Mouse (Mus musculus) CH12.LX (cell line): Measurements from ENCODE around the gene Upf1. TPM values are rescaled to one million over a fixed set of nuclear protein-coding genes. Genes with fewer than 3 reads are reported as not detected.

ENCODE experiments used
- DNase-seq: peaks from one replicate; pipeline ENCODE4 v3.0.0-alpha.2; 2013; ENCODE audit errors: extremely low read depth
- H3K27ac ChIP-seq: 2 replicates; pipeline ENCODE4 v1.5.1; 2012; ENCODE audit warnings: low read depth, mild to moderate bottlenecking, control low read depth, moderate library complexity; ENCODE audit not compliant: insufficient read depth
- H3K27me3 ChIP-seq: replicated peaks from 2 replicates; pipeline ENCODE3; 2012; ENCODE audit warnings: inconsistent platforms
- H3K36me3 ChIP-seq, 2 experiments: replicated peaks in 1 of 2; 2 replicates each; pipeline versions ENCODE3 to v1.6.1; 2012; ENCODE audit warnings: inconsistent platforms in 1 of 2, low read length in 1 of 2, mild to moderate bottlenecking in 1 of 2, mixed read lengths in 1 of 2, moderate library complexity in 1 of 2; ENCODE audit not compliant: control insufficient read depth in 1 of 2, insufficient read depth in 1 of 2
- H3K4me1 ChIP-seq, 2 experiments: 2 replicates each; pipeline ENCODE4 v1.6.1; 2012; ENCODE audit warnings: inconsistent platforms in 1 of 2, moderate library complexity in 1 of 2; ENCODE audit not compliant: insufficient read depth in 2 of 2, control insufficient read depth in 1 of 2
- H3K4me2 ChIP-seq: 2 replicates; pipeline ENCODE4 v1.6.1; 2012; ENCODE audit warnings: low read depth, mild to moderate bottlenecking, control low read depth; ENCODE audit not compliant: poor library complexity, insufficient read depth, severe bottlenecking
- H3K4me3 ChIP-seq, 3 experiments: fragments of 150-350 bp in 1 of 3; sonication (generic) in 1 of 3; replicated peaks in 1 of 3; 2 replicates each; pipeline versions ENCODE3 to v1.5.1; 2011 to 2012; ENCODE audit warnings: low read depth in 2 of 3, low read length in 2 of 3, mild to moderate bottlenecking in 2 of 3, moderate library complexity in 2 of 3, control low read depth in 1 of 3, improper control_type of control experiment in 1 of 3, inconsistent platforms in 1 of 3, mixed read lengths in 1 of 3; ENCODE audit not compliant: poor library complexity in 1 of 3
- H3K79me2 ChIP-seq: replicated peaks from 2 replicates; pipeline ENCODE4 v1.6.1; 2012; ENCODE audit warnings: mild to moderate bottlenecking, moderate library complexity; ENCODE audit not compliant: control insufficient read depth, poor library complexity, insufficient read depth, severe bottlenecking; ENCODE audit errors: extremely low read depth
- H3K9ac ChIP-seq: 2 replicates; pipeline ENCODE4 v1.6.1; 2012; ENCODE audit warnings: low read depth, mild to moderate bottlenecking, control low read depth, moderate library complexity; ENCODE audit not compliant: insufficient read depth
- H3K9me3 ChIP-seq: replicated peaks from 2 replicates; pipeline ENCODE3; 2012; ENCODE audit warnings: low read length, inconsistent platforms, mixed read lengths
- CTCF ChIP-seq, 2 experiments: IDR thresholded peaks in 1 of 2; conservative IDR thresholded peaks in 1 of 2; 2 replicates each; pipeline ENCODE4 v1.5.1; 2011 to 2012; ENCODE audit warnings: low read depth in 2 of 2, low read length in 2 of 2, improper control_type of control experiment in 1 of 2, inconsistent platforms in 1 of 2, mild to moderate bottlenecking in 1 of 2, moderate library complexity in 1 of 2
- E2F4 ChIP-seq: IDR thresholded peaks from 2 replicates; pipeline ENCODE4 v1.6.1; 2011; ENCODE audit warnings: low read depth, low read length, improper control_type of control experiment; ENCODE audit not compliant: insufficient replicate concordance
- ELF1 ChIP-seq: IDR thresholded peaks from 2 replicates; pipeline ENCODE4 v1.6.1; 2014; ENCODE audit warnings: low read depth, mild to moderate bottlenecking, inconsistent platforms, low read length, improper control_type of control experiment
- ETS1 ChIP-seq: conservative IDR thresholded peaks from 2 replicates; pipeline ENCODE4 v1.6.1; 2012; ENCODE audit warnings: low read depth, mild to moderate bottlenecking, inconsistent platforms, low read length, improper control_type of control experiment, moderate library complexity
- HCFC1 ChIP-seq: IDR thresholded peaks from 2 replicates; pipeline ENCODE4 v1.6.1; 2012; ENCODE audit warnings: low read depth, mild to moderate bottlenecking, inconsistent platforms, low read length, improper control_type of control experiment
- IRF4 ChIP-seq: IDR thresholded peaks from 2 replicates; pipeline ENCODE4 v1.6.1; 2014; ENCODE audit warnings: low read depth, mild to moderate bottlenecking, inconsistent platforms, low read length, improper control_type of control experiment
- JUN ChIP-seq: IDR thresholded peaks from 2 replicates; pipeline ENCODE4 v1.6.1; 2011; ENCODE audit warnings: low read depth, mild to moderate bottlenecking, low read length, improper control_type of control experiment, moderate library complexity; ENCODE audit not compliant: insufficient read depth
- MAX ChIP-seq: IDR thresholded peaks from 2 replicates; pipeline ENCODE4 v1.6.1; 2011; ENCODE audit warnings: low read length, improper control_type of control experiment
- MEF2A ChIP-seq: IDR thresholded peaks from 2 replicates; pipeline ENCODE4 v1.6.1; 2014; ENCODE audit warnings: low read depth, mild to moderate bottlenecking, inconsistent platforms, low read length, improper control_type of control experiment, borderline replicate concordance
- NRF1 ChIP-seq: IDR thresholded peaks from 2 replicates; pipeline ENCODE4 v1.6.1; 2014; ENCODE audit warnings: low read depth, mild to moderate bottlenecking, inconsistent platforms, low read length, improper control_type of control experiment, moderate library complexity
- POLR2AphosphoS2 ChIP-seq: IDR thresholded peaks from 2 replicates; pipeline ENCODE4 v1.6.1; 2011; ENCODE audit warnings: low read depth, low read length, improper control_type of control experiment
- RAD21 ChIP-seq: IDR thresholded peaks from 2 replicates; pipeline ENCODE4 v1.6.1; 2011; ENCODE audit warnings: low read depth, mild to moderate bottlenecking, low read length, improper control_type of control experiment, moderate library complexity
- SIN3A ChIP-seq: IDR thresholded peaks from 2 replicates; pipeline ENCODE4 v1.6.1; 2012; ENCODE audit warnings: low read length, improper control_type of control experiment, inconsistent platforms
- UBTF ChIP-seq: IDR thresholded peaks from 2 replicates; pipeline ENCODE4 v1.6.1; 2012; ENCODE audit warnings: low read depth, mild to moderate bottlenecking, inconsistent platforms, low read length, improper control_type of control experiment, moderate library complexity
- ZC3H11A ChIP-seq: IDR thresholded peaks from 2 replicates; pipeline ENCODE4 v1.6.1; 2012; ENCODE audit warnings: low read depth, mild to moderate bottlenecking, inconsistent platforms, low read length, improper control_type of control experiment
- ZKSCAN1 ChIP-seq: IDR thresholded peaks from 2 replicates; pipeline ENCODE4 v1.6.1; 2012; ENCODE audit warnings: low read depth, inconsistent platforms, low read length, improper control_type of control experiment, borderline replicate concordance
- ZNF384 ChIP-seq: IDR thresholded peaks from 2 replicates; pipeline ENCODE4 v1.6.1; 2012; ENCODE audit warnings: low read depth, low read length, improper control_type of control experiment, inconsistent platforms
- dilution Hi-C: fragments of 300-500 bp; cut with MboI; formaldehyde crosslinking; loops from 2 replicates; pipeline ENCODE4 v1.14.3; 2020; ENCODE audit warnings: low sequenced_read_pairs; ENCODE audit not compliant: extremely low pct_unique_long_range_greater_than_20kb, extremely low pct_ligation_motif_present
- in situ Hi-C: fragments of 300-500 bp; cut with MboI; formaldehyde crosslinking; loops from 3 replicates; pipeline ENCODE4 v1.14.3; 2019; ENCODE audit warnings: low sequenced_read_pairs, low pct_ligation_motif_present, low pct_unique_long_range_greater_than_20kb, mixed read lengths
- polyA plus RNA-seq: library from polyadenylated mRNA; unstranded; fragments of >175 nt; gene quantifications from 2 replicates; pipeline ENCODE4 v1.2.1, GENCODE M21; 2012; ENCODE audit warnings: low read depth; ENCODE audit not compliant: insufficient read length
- total RNA-seq, 2 experiments: library from RNA; depleted of rRNA; stranded (reverse); fragments of 300-350 nt in 1 of 2; fragments of >200 nt in 1 of 2; gene quantifications; 2 replicates each; pipeline ENCODE4 v1.2.3; 2012 to 2014

The Upf1 gene
- total and polyA plus RNA-seq, 3 experiments: 27.0 to 44.4 (median 39.6) TPM

DNA sequence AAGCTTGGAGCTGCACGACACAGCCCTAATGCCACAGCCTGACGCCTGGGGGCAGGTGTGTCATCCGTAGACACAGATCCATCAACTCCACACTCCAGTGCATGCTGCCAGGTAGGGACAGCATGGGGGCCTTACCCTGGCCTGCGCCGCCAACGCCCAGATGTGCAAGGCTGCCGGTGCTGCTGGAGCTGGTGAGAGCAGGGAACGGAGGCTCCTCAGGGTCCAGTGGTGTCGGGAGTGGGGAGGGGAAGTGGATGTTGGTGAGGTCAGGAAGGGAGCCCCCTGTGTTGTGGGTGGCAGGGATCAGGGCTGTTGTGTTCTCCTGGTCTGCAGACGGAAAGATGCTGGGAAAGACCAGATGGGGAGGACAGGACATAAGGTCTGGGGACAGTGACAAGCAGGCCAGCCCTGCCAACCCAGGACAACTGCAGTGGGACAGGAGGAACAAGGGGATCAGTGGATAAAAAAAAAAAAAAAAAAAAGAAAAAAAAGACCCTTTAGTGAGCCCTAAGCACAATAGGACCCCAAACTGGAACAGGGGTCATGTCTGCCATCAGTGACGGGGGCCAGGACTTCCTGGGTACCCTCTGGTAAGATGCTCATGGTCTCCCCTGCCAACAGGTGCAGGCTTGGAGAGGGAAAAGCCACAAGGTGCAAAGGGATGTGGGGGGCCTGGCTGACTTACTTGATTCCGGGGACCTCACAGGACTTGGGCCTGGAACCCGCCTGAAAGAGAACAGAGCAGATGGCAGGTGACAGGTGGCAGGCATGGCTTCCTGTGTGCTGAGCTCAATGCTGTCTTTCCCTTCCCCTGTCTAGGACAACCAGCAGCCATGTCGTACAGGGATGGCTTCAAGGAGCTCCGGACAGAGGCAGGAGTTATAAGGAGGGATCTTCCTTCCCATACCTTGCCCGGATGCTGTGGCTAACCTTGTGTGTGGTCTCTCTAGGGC lies 44.8 kb upstream of the Upf1 start:
- H3K79me2 ChIP-seq: no peaks in the 10 kb centered on the region
- H3K9ac ChIP-seq: no peak overlapping the region
- no peaks in the 10 kb centered on the region for H3K4me1 ChIP-seq
- H3K27me3 ChIP-seq: no peaks in the 10 kb centered on the region
- no peak overlapping the region for H3K4me2 ChIP-seq
- H3K4me3 ChIP-seq: no peak overlapping the region
- no peak for TF ChIP-seq POLR2AphosphoS2
- TF ChIP-seq MEF2A: no peak
- H3K27ac ChIP-seq: no peak overlapping the region
- no peak for DNase-seq
- H3K36me3 ChIP-seq: peaks cover 0 to 50% of the 10 kb centered on the region in 2 experiments
- dilution Hi-C loops (no loop called here), in situ Hi-C loops (no loop called here)
- H3K9me3 ChIP-seq: no peaks in the 10 kb centered on the region

DNA sequence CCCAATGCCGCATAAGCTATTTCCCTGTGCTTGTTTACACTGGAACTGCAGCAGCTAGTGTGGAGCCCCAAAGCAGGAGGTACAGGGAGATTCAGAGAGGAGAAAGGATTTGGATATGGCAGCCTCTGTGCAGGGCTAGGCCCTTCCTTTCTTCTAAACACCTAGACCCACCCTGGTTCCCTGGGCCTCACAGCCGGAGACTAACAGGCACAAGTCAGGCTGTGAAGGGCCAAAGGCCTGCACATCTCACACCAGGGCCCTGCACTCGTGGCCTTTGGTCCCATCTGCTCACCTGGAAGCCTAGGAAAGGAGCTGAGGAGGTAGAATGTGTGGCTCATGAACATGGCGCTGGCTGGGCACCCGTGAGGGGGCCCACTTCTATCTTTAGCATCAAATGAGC lies 43.1 kb upstream of the Upf1 start:
- TF ChIP-seq E2F4 (no peak), RAD21 (no peak), MAX (no peak), POLR2AphosphoS2 (no peak), HCFC1 (no peak), CTCF (conservative IDR thresholded peaks at IDR 0.05 in 1 of 2, IDR thresholded peaks at IDR 0.05 in 1 of 2; ENCODE audit: low read depth in 2 of 2, low read length in 2 of 2) (no peak)
- Histone ChIP-seq H3K79me2 (no peaks in the 10 kb centered on the region), H3K4me1 (no peaks in the 10 kb centered on the region), H3K27me3 (no peaks in the 10 kb centered on the region), H3K4me3 (no peak overlapping the region), H3K9ac (no peak overlapping the region), H3K4me2 (no peak overlapping the region), H3K36me3 (peaks cover 0 to 57% of the 10 kb centered on the region in 2 experiments), H3K9me3 (no peaks in the 10 kb centered on the region), H3K27ac (no peak overlapping the region)
- dilution Hi-C loops: no loop called here
- in situ Hi-C loops: no loop called here
- DNase-seq: no peak

DNA sequence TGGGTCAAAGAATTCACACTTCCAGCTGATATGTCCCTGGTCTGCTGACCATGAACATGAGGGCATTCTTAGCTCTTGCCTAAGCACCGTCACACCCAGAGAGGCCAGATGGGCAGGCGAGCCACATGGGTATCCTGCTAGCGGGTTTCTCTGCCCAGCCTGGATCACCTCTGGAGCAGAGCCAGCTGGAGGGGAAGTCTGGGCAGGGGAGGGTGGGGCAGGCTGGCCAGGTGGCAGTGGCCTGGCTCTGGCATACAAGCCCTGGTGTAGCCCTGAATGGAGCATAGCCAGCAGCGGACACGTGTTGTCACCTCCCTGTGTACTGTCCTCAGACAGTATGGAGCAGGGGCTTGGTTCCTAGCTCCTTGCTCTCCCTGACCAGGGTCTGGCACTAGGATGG lies 42.6 kb upstream of the Upf1 start:
- H3K4me1 ChIP-seq: no peaks in the 10 kb centered on the region
- H3K36me3 ChIP-seq: peaks cover 0 to 60% of the 10 kb centered on the region in 2 experiments
- H3K9me3 ChIP-seq: no peaks in the 10 kb centered on the region
- TF ChIP-seq ZC3H11A (no peak), SIN3A (no peak), CTCF (conservative IDR thresholded peaks at IDR 0.05 in 1 of 2, IDR thresholded peaks at IDR 0.05 in 1 of 2; ENCODE audit: low read depth in 2 of 2, low read length in 2 of 2) (no peak), MEF2A (no peak), JUN (no peak), NRF1 (no peak), ELF1 (no peak), ETS1 (no peak), UBTF (no peak), IRF4 (no peak), ZNF384 (no peak), ZKSCAN1 (no peak), RAD21 (no peak)
- H3K4me2 ChIP-seq: no peak overlapping the region
- in situ Hi-C loops: no loop called here
- no peak overlapping the region for H3K27ac ChIP-seq
- no peaks in the 10 kb centered on the region for H3K79me2 ChIP-seq
- H3K9ac ChIP-seq: no peak overlapping the region
- no peak overlapping the region for H3K4me3 ChIP-seq
- H3K27me3 ChIP-seq: no peaks in the 10 kb centered on the region
- dilution Hi-C loops: no loop called here
- DNase-seq: no peak
